Mouse (Mus musculus) induced T-regulatory cell, adult 2 months (primary cell): ENCODE results near the gene Apoc4.

Experiments used
- DNase-seq: peaks from one replicate; pipeline ENCODE4 v3.0.0-alpha.2; 2012; ENCODE audit warnings: low read depth

Gene Apoc4

GRCm38 (mm10) chr7:19628536-19629360 is 52.5 kb downstream of the Apoc4 start:
- peak; percentile 100 for DNase-seq

GRCm38 (mm10) chr7:19628192-19628535 is 53.1 kb downstream of the Apoc4 start:
- DNase-seq = no peak
